Mouse (Mus musculus): ENCODE data around the gene Prdx2. TPM values are rescaled to one million over a fixed set of nuclear protein-coding genes. Genes with fewer than 3 reads are reported as not detected.

Prdx2 gene
- polyA plus RNA-seq, 1 experiment = 387 TPM

- H3K27ac ChIP-seq (replicated peaks; ENCODE audit: low read depth, low read length) = peak overlapping the region; percentile 79
- H3K4me3 ChIP-seq (ENCODE audit: insufficient read depth, low read depth, low read length) = peak overlapping the region; percentile 55
- peaks cover 16% of the 10 kb centered on the region for H3K4me1 ChIP-seq (ENCODE audit: control insufficient read depth, insufficient read depth, insufficient read length, low read length)
Observed at GRCm38 (mm10) chr8:84980622-84981358, 11.4 kb downstream of the Prdx2 start.

GRCm38 (mm10) chr8:84981644-84982498, 12.5 kb downstream of the Prdx2 start:
- Histone ChIP-seq H3K4me1 (ENCODE audit: control insufficient read depth, insufficient read depth, insufficient read length, low read length) (peaks cover 16% of the 10 kb centered on the region), H3K27ac (replicated peaks; ENCODE audit: low read depth, low read length) (peak overlapping the region; percentile 39; the same call in 1 of the 2 replicates), H3K4me3 (ENCODE audit: insufficient read depth, low read depth, low read length) (no peak overlapping the region)

GRCm38 (mm10) chr8:84982499-84983011, 13.2 kb downstream of the Prdx2 start:
- Histone ChIP-seq H3K4me3 (ENCODE audit: insufficient read depth, low read depth, low read length) (no peak overlapping the region), H3K27ac (replicated peaks; ENCODE audit: low read depth, low read length) (peak overlapping the region; percentile 39; the same call in 1 of the 2 replicates), H3K4me1 (ENCODE audit: control insufficient read depth, insufficient read depth, insufficient read length, low read length) (peaks cover 16% of the 10 kb centered on the region)

GRCm38 (mm10) chr8:84984294-84985048, 15.1 kb downstream of the Prdx2 start:
- Histone ChIP-seq H3K4me3 (ENCODE audit: insufficient read depth, low read depth, low read length) (peak overlapping the region; percentile 62), H3K27ac (replicated peaks; ENCODE audit: low read depth, low read length) (peak overlapping the region; percentile 80), H3K4me1 (ENCODE audit: control insufficient read depth, insufficient read depth, insufficient read length, low read length) (peaks cover 16% of the 10 kb centered on the region)

- Histone ChIP-seq H3K4me3 (ENCODE audit: insufficient read depth, low read depth, low read length) (peak overlapping the region; percentile 62), H3K27ac (replicated peaks; ENCODE audit: low read depth, low read length) (peak overlapping the region; percentile 80), H3K4me1 (ENCODE audit: control insufficient read depth, insufficient read depth, insufficient read length, low read length) (peaks cover 16% of the 10 kb centered on the region)
Observed at GRCm38 (mm10) chr8:84985049-84985683, 15.8 kb downstream of the Prdx2 start.

- Histone ChIP-seq H3K4me1 (ENCODE audit: control insufficient read depth, insufficient read depth, insufficient read length, low read length) (peaks cover 13% of the 10 kb centered on the region), H3K27ac (replicated peaks; ENCODE audit: low read depth, low read length) (peak overlapping the region; percentile 80), H3K4me3 (ENCODE audit: insufficient read depth, low read depth, low read length) (peak overlapping the region; percentile 62)
Observed at GRCm38 (mm10) chr8:84985684-84986378, 16.4 kb downstream of the Prdx2 start.

- Histone ChIP-seq H3K4me1 (ENCODE audit: control insufficient read depth, insufficient read depth, insufficient read length, low read length) (peaks cover 8% of the 10 kb centered on the region), H3K4me3 (ENCODE audit: insufficient read depth, low read depth, low read length) (peak overlapping the region; percentile 62), H3K27ac (replicated peaks; ENCODE audit: low read depth, low read length) (peak overlapping the region; percentile 80)
Observed at GRCm38 (mm10) chr8:84986379-84986945, 17.1 kb downstream of the Prdx2 start.

GRCm38 (mm10) chr8:84987388-84987787, 18.0 kb downstream of the Prdx2 start:
- H3K27ac ChIP-seq (replicated peaks; ENCODE audit: low read depth, low read length) = no peak overlapping the region
- H3K4me3 ChIP-seq (ENCODE audit: insufficient read depth, low read depth, low read length) = no peak overlapping the region
- peaks cover 8% of the 10 kb centered on the region for H3K4me1 ChIP-seq (ENCODE audit: control insufficient read depth, insufficient read depth, insufficient read length, low read length)

- Histone ChIP-seq H3K4me1 (ENCODE audit: control insufficient read depth, insufficient read depth, insufficient read length, low read length) (peaks cover 8% of the 10 kb centered on the region), H3K27ac (replicated peaks; ENCODE audit: low read depth, low read length) (no peak overlapping the region)
Observed at GRCm38 (mm10) chr8:84987903-84988302, 18.5 kb downstream of the Prdx2 start.

GRCm38 (mm10) chr8:84989311-84989731, 19.9 kb downstream of the Prdx2 start:
- peaks cover 6% of the 10 kb centered on the region for H3K4me1 ChIP-seq (ENCODE audit: control insufficient read depth, insufficient read depth, insufficient read length, low read length)
- no peak overlapping the region for H3K4me3 ChIP-seq (ENCODE audit: insufficient read depth, low read depth, low read length)
- no peak overlapping the region for H3K27ac ChIP-seq (replicated peaks; ENCODE audit: low read depth, low read length)

More at GRCm38 (mm10) chr8:84987903-84988302, 18.5 kb downstream of the Prdx2 start:
- H3K4me3 ChIP-seq (ENCODE audit: insufficient read depth, low read depth, low read length) = no peak overlapping the region

- peaks cover 6% of the 10 kb centered on the region for H3K4me1 ChIP-seq (ENCODE audit: control insufficient read depth, insufficient read depth, insufficient read length, low read length)
- H3K4me3 ChIP-seq (ENCODE audit: insufficient read depth, low read depth, low read length) = peak overlapping the region; percentile 56
- H3K27ac ChIP-seq (replicated peaks; ENCODE audit: low read depth, low read length) = peak overlapping the region; percentile 74
Observed at GRCm38 (mm10) chr8:84989810-84990209, 20.4 kb downstream of the Prdx2 start.

GRCm38 (mm10) chr8:84990349-84990748, 21.0 kb downstream of the Prdx2 start, which contains the start of gene Hook2:
Gene Hook2 (plus strand): TSS chr8:84990603.
- Histone ChIP-seq H3K4me1 (ENCODE audit: control insufficient read depth, insufficient read depth, insufficient read length, low read length) (peaks cover 3% of the 10 kb centered on the region; the same call in 1 of the 2 replicates), H3K27ac (replicated peaks; ENCODE audit: low read depth, low read length) (peak within 1 kb of the TSS; percentile 74), H3K4me3 (ENCODE audit: insufficient read depth, low read depth, low read length) (peak within 1 kb of the TSS; percentile 67)

GRCm38 (mm10) chr8:84990836-84991235, 21.4 kb downstream of the Prdx2 start:
- Histone ChIP-seq H3K4me3 (ENCODE audit: insufficient read depth, low read depth, low read length) (peak overlapping the region; percentile 67), H3K4me1 (ENCODE audit: control insufficient read depth, insufficient read depth, insufficient read length, low read length) (peaks cover 3% of the 10 kb centered on the region; the same call in 1 of the 2 replicates), H3K27ac (replicated peaks; ENCODE audit: low read depth, low read length) (no peak overlapping the region)
